Mouse (Mus musculus): ENCODE data around the gene Evc.

- TF ChIP-seq CTCF (IDR thresholded peaks at IDR 0.05; ENCODE audit: control insufficient read depth, insufficient read depth, insufficient read length), result no peak
- no peak for TF ChIP-seq MAX (IDR thresholded peaks at IDR 0.05)
- TF ChIP-seq CEBPB (IDR thresholded peaks at IDR 0.05; ENCODE audit: low read depth), result no peak
- TF ChIP-seq USF1 (IDR thresholded peaks at IDR 0.05; ENCODE audit: low read depth), result no peak
- no peak for TF ChIP-seq MYOD1 (IDR thresholded peaks at IDR 0.05; ENCODE audit: control insufficient read depth, insufficient read length, low read depth)
- no peak for TF ChIP-seq MYOG (IDR thresholded peaks at IDR 0.05; ENCODE audit: control insufficient read depth, extremely low read depth, insufficient read length)
These were observed 26.7 kb downstream of the Evc start for GRCm38 (mm10) chr5:37310026-37310425.
